Comparison of ENCODE assay signal across 8 mouse cellular contexts in the genomic region with DNA sequence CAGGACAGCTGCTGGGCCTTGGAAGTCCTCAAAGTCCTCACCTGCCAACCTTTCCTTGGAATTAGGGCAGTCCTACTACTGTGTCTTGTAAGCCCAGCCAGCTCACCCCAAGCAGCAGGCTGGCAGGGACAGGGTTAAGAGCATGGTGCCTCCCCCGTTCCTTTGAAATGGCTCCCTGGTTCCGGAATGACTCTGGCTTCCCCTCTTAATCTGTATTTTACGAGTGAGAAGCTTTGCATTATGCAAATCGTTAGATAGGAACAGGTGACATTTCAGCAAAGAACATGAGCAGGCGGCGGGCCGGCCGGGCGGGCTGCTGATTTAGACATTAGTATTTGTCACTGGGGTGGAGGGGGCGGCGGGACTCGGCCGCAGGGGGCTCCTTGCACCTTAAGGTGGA.
DNase-seq lines count a peak whose midpoint lies in the region; ATAC-seq lines count a peak whose summit lies in the region.
"Had no signal": no experiment of that assay in that cellular context is flagged by ENCODE, and none has a peak within 500 bp of the region (broad histone marks: within the 10 kb centered on the region; RNA-seq: fewer than 3 reads in every experiment).

No protein-coding gene starts in this region.

- 4% methylated on average over 13 of the region's 13 CpGs for WGBS in lung, embryonic 15.5 days
- WGBS in forebrain, embryonic 11.5 days, result 3% methylated on average over 12 of the region's 13 CpGs
- 7% methylated on average over 13 of the region's 13 CpGs for WGBS in stomach, embryonic 15.5 days

- H3K27me3 ChIP-seq in lung, embryonic 15.5 days, result peaks cover 25% of the 10 kb centered on the region
- peaks cover 76% of the 10 kb centered on the region for H3K27me3 ChIP-seq in forebrain, embryonic 11.5 days (ENCODE audit: control insufficient read depth, insufficient read depth, low read length)
- H3K27me3 ChIP-seq in stomach, embryonic 15.5 days (replicated peaks), result peaks cover 27% of the 10 kb centered on the region

- H3K4me3 ChIP-seq in lung, embryonic 15.5 days, result no peak overlapping the region
- H3K4me3 ChIP-seq in forebrain, embryonic 11.5 days (ENCODE audit: low read depth, low read length), result no peak overlapping the region
- H3K4me3 ChIP-seq in stomach, embryonic 15.5 days (replicated peaks), result no peak overlapping the region
- H3K4me3 ChIP-seq: liver, embryonic 15.5 days had no signal

- no peaks in the 10 kb centered on the region for H3K9me3 ChIP-seq in lung, embryonic 15.5 days
- no peaks in the 10 kb centered on the region for H3K9me3 ChIP-seq in forebrain, embryonic 11.5 days (ENCODE audit: control insufficient read depth, low read length)
- H3K9me3 ChIP-seq in stomach, embryonic 15.5 days, result no peaks in the 10 kb centered on the region
- H3K9me3 ChIP-seq: liver, embryonic 15.5 days had no signal

- DNase-seq in lung, postnatal 14 days, result no peak
- DNase-seq in forebrain, embryonic 11.5 days (ENCODE audit: low spot score), result no peak
- peak; percentile 15 to 35 for DNase-seq in layer of hippocampus, postnatal 36 days
- DNase-seq in urinary bladder, postnatal 25 days (ENCODE audit: low spot score), result no peak
- no peak for DNase-seq in Muller cell, postnatal 12 days (ENCODE audit: inconsistent ontology term)

- H3K4me2 ChIP-seq in lung, embryonic 15.5 days, result peak overlapping the region; percentile 38
- peak overlapping the region; percentile 24; the same call in 1 of the 2 replicates for H3K4me2 ChIP-seq in forebrain, embryonic 11.5 days (ENCODE audit: low read depth, low read length, severe bottlenecking)
- H3K4me2 ChIP-seq in stomach, embryonic 15.5 days, result peak overlapping the region; percentile 34
- H3K4me2 ChIP-seq: liver, embryonic 15.5 days had no signal

- no peaks in the 10 kb centered on the region for H3K36me3 ChIP-seq in lung, embryonic 15.5 days
- H3K36me3 ChIP-seq in forebrain, embryonic 11.5 days (ENCODE audit: control insufficient read depth, insufficient read depth, low read length), result no peaks in the 10 kb centered on the region
- H3K36me3 ChIP-seq in stomach, embryonic 15.5 days, result no peaks in the 10 kb centered on the region
- H3K36me3 ChIP-seq: liver, embryonic 15.5 days had no signal

- no peak overlapping the region for H3K27ac ChIP-seq in lung, embryonic 15.5 days
- no peak overlapping the region for H3K27ac ChIP-seq in forebrain, embryonic 11.5 days (ENCODE audit: low read depth, low read length)
- H3K27ac ChIP-seq in stomach, embryonic 15.5 days, result no peak overlapping the region
- H3K27ac ChIP-seq: liver, embryonic 15.5 days had no signal

- no peak overlapping the region for H3K9ac ChIP-seq in lung, embryonic 15.5 days
- no peak overlapping the region for H3K9ac ChIP-seq in forebrain, embryonic 11.5 days (ENCODE audit: low read length)
- no peak overlapping the region for H3K9ac ChIP-seq in stomach, embryonic 15.5 days
- H3K9ac ChIP-seq: liver, embryonic 15.5 days had no signal

- ATAC-seq in lung, embryonic 15.5 days (ENCODE audit: borderline replicate concordance, extremely low read depth, low FRiP score, low TSS enrichment), result no peak
- no peak for ATAC-seq in forebrain, embryonic 11.5 days (replicated peaks; ENCODE audit: low FRiP score)
- ATAC-seq in stomach, embryonic 15.5 days (ENCODE audit: insufficient read depth, low FRiP score, low read depth), result no peak

- peaks cover 10% of the 10 kb centered on the region; the same call in 1 of the 2 replicates for H3K4me1 ChIP-seq in lung, embryonic 15.5 days
- H3K4me1 ChIP-seq in forebrain, embryonic 11.5 days (replicated peaks; ENCODE audit: control insufficient read depth, insufficient read depth, low read length), result peaks cover 5% of the 10 kb centered on the region; the same call in 1 of the 2 replicates
- H3K4me1 ChIP-seq in stomach, embryonic 15.5 days, result peaks cover 13% of the 10 kb centered on the region; the same call in 1 of the 2 replicates

Comparison
In these comparisons a context has a peak if more than half of its experiments do, and no peak if none do; other contexts are left out.
1. DNase-seq: peak in layer of hippocampus, postnatal 36 days (2 of 2); none in lung, postnatal 14 days (single experiment), forebrain, embryonic 11.5 days (single experiment), urinary bladder, postnatal 25 days (single experiment) and Muller cell, postnatal 12 days (single experiment).
2. Peak in every context shown above with its lines, with median percentiles within 50 percentile points of each other: H3K4me2 ChIP-seq.